Mouse (Mus musculus) thymus, postnatal 0 days (tissue): ENCODE measurements around the gene Pla2g15. TPM values are rescaled to one million over a fixed set of nuclear protein-coding genes. Genes with fewer than 3 reads are reported as not detected.

Experiments used
- polyA plus RNA-seq: library from polyadenylated mRNA; unstranded; fragments of >200 nt; fragmentation: Nextera tagmentation; extraction: Ambion mirVana; gene quantifications from 2 replicates; pipeline ENCODE4 v1.2.1, GENCODE M21; 2015

Pla2g15 gene
- polyA plus RNA-seq, 1 experiment from 2014 or later = 11.7 TPM

Other genes with a start within 250 kb of the Pla2g15 start
- gene Pskh1, start 250.0 kb upstream of the Pla2g15 start, polyA plus RNA-seq = 18.4 and 21.6 TPM in 2 replicates
- 0.99 TPM in 2 replicates for gene Ctrl, start 216.5 kb upstream of the Pla2g15 start, polyA plus RNA-seq
- gene Psmb10, start 212.0 kb upstream of the Pla2g15 start, polyA plus RNA-seq = 385 and 398 TPM in 2 replicates
- gene Lcat, start 207.0 kb upstream of the Pla2g15 start, polyA plus RNA-seq = 0.40 and 0.62 TPM in 2 replicates
- gene Slc12a4, start 184.3 kb upstream of the Pla2g15 start, polyA plus RNA-seq = 17.5 and 18.6 TPM in 2 replicates
- not detected in 2 replicates for gene Dpep3, start 171.0 kb upstream of the Pla2g15 start, polyA plus RNA-seq
- gene Dus2, start 159.1 kb upstream of the Pla2g15 start, polyA plus RNA-seq = 25.6 TPM in 2 replicates
- 0.20 TPM in 1 of 2 replicates, not detected in the other for gene Dpep2nb, start 144.4 kb upstream of the Pla2g15 start, polyA plus RNA-seq
- 21.3 and 21.7 TPM in 2 replicates for gene Ddx28, start 138.5 kb upstream of the Pla2g15 start, polyA plus RNA-seq
- 19.7 and 26.6 TPM in 2 replicates for gene Nfatc3, start 91.6 kb upstream of the Pla2g15 start, polyA plus RNA-seq
- 8.8 and 9.6 TPM in 2 replicates for gene Esrp2, start 13.4 kb upstream of the Pla2g15 start, polyA plus RNA-seq
- 86.2 and 87.1 TPM in 2 replicates for gene Slc7a6, start 18.5 kb downstream of the Pla2g15 start, polyA plus RNA-seq
- 42.9 and 47.5 TPM in 2 replicates for gene Slc7a6os, start 60.5 kb downstream of the Pla2g15 start, polyA plus RNA-seq
- gene Prmt7, start 60.5 kb downstream of the Pla2g15 start, polyA plus RNA-seq = 42.8 and 44.5 TPM in 2 replicates
- 1.1 and 1.5 TPM in 2 replicates for gene Smpd3, start 187.6 kb downstream of the Pla2g15 start, polyA plus RNA-seq